Mouse (Mus musculus): ENCODE data around the gene Limch1.

DNA sequence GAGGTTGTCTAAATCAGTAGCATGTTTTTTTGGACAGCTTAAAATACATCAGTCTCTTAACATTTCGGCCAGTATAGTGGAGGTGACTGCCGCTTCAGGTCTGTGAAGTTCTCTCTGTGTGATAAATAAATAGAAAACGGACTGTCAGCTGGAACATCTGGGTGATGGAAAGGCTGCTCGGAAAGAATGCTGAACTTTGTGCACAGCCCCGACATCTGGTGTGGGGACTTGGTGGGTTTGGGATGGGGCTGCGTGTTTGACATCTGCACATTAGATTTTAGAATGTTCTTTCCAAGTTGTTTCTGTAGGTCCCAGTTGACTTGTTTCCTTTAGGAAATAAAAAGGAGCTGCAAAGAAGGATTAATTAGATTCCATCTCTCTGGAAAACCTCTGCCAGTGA lies 89.1 kb downstream of the Limch1 start:
- no peak for TF ChIP-seq CTCF (conservative IDR thresholded peaks at IDR 0.05; ENCODE audit: low read length)
- no peak for TF ChIP-seq NANOG (IDR thresholded peaks at IDR 0.05; ENCODE audit: borderline replicate concordance, low read length)
